Mouse (Mus musculus): ENCODE data around the gene Nmrk2.

GRCm38 (mm10) chr10:81200605-81201287, 1.1 kb downstream of the Nmrk2 start:
- no peak for TF ChIP-seq CTCF (IDR thresholded peaks at IDR 0.05; ENCODE audit: low read depth)
- TF ChIP-seq EP300 (IDR thresholded peaks at IDR 0.05; ENCODE audit: low read depth): no peak
